Mouse (Mus musculus): ENCODE measurements around the gene Tmem51. TPM values are rescaled to one million over a fixed set of nuclear protein-coding genes. Genes with fewer than 3 reads are reported as not detected.
"Not testable (repeated sequence)": the region's sequence is repeated elsewhere in the genome, so short reads cannot be mapped to it uniquely, and the experiment has no call there.

Tmem51 gene
- polyA plus RNA-seq, 3 experiments from 2014 or later: 0.17 to 1.4 (median 0.50) TPM

DNA sequence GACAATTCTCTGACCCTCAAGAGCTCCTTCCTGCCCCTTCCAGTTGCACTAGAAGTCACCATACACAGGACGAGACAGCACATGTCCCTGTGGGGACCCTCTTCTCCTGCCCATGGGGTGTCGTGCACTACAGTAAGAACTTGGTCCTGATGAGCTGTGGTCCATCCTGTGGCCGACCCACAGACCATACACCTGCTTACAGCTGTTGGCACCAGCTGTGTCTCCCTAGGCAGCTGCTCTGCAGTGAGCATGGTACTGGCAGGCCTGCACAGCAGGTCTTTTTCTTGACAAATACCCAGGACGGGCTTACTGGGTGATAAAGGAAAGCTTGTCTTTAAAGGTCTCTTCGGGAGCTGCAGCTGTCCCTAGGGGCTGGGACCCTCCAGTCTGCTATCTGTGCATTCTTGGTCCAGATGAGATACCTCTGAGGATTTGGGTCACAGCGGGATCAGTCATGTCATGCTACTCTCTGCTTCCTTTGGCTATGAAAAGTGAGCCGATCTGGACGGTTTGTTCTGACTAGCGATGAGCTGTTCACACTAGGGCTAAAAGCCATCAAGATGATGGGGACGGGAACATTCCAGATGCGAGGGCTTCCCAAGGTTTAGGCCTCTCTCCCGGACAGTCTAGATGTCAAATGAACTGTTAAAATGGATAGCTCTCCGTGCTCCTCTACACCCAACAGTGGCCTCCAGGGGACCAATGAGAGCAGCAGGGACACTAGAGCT lies 24.8 kb downstream of the Tmem51 start:
- ATAC-seq: no peak

DNA sequence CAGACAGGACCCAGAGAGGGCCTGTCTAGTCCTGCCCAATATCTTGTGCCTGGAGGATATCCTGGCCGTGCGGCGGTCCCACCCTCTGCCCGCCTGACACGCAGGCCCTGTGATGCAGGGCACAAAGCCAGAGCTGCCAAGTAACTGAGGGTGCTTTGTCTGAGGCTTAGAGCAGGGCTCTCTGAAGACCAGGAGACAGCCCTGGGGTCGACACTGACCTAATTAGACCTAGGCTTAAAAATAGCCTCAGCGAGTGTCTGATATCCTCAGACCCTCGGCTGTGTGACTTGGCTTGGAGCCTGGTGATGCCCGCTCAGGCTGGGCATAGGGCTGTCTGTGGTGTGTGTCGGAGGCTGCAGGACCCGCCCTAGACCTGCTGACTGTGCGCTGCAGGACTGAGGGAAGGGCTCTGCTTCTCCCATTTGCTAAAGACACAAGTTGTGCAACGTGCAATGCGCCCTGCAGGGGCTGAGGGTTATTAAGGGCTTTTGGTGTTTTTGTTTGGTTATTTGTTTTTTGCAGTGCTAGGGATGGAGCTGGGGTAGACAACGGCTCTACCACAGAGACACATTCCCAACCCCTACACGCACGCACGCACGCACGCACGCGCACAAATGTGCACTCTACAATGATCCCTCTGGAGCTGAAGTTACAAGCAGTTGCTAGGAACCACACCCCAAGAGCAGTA lies 26.4 kb downstream of the Tmem51 start:
- ATAC-seq: no peak

DNA sequence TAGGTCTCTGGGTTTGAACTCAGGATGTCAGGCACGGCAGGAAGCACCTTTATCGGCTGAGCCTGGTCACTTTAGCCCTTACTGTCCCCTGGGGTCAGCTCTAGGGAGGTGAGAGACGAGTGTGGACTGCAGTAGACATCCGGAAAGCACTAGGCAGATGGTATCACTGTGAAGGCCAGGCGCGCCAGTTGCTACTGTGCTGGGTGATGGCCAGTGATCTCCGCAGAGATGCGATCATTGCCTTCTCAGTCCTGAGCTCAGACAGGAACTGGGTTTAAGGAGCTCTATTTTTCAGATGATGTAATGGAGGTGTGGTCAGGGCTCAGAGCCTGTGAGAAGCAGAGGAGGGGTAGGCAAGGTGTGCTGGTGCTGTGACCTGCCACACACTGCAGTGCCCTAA lies 28.5 kb downstream of the Tmem51 start:
- no peak for ATAC-seq

DNA sequence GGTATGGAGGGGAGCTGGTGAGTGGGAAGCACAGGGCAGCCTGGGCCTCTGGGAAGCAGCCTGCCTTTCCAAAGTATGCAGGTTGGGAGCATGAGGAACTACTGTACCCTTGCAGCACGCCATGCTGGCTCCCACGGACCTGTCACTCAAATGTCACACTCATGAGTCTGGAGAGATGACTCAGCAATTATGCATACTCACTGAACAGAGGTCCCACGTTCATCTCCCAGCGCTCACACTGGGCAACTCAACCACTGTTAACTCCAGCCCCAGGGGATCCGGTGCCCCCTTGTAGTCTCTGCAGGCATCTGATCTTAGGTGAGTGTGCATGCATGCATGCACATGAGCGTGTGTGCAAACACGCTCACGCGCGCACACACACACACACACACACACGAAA lies 29.5 kb downstream of the Tmem51 start:
- no peak for ATAC-seq

DNA sequence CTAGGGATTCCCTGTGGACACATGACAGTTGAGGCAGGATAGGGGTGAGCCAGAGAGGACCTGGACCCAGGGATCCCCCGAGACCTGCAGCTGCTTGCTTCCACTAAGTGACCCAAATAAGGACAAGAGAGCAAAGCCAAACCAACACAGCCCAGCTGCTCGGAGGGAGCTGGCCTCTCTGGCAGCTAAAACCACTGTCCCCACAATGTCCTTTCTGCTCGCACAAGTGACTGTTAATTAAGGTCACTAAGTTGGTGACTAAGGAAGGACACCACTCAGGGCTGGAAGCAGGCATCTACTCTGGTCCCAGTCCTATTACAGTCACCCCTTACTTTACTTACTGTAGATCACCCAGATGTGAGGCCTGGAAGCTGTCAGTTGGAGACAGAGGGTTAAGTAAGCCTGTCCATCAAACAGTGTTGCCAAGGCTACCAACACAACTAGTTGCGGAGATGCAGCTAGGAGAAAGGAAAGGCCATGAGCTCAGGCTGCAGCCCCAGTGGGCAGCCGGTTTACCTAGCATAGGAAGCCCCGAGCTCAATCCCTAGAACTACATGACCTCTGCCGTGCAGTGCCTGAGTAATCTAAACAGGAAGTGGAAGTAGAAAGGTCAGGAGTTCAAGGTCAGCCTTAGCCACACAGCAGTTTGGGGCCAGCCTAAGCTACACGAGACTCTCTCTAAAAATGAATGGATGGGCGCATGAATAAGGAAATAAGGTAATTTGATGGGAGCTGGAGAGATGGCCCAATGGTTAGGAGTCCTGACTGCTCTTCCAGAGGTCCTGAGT lies 30.2 kb downstream of the Tmem51 start:
- no peak for ATAC-seq

DNA sequence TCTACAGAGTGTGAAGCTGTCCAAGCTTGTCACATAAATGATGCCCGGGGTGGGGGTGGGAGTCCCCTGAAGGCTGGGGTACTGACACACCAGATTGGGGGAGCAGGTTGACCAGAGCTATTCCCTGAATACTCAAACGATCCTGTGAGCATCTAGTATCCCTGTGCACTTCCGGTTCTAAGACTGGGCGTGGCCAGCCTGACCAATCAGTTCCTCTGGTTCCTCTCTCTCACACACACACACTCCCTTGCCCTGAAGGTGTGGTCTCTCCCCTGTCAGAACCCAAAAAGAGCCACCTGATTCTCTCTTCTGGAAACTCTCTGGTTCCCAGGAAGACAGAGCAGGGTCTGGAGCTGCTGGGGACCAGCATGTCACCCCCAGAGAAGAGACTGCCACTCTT lies 30.8 kb downstream of the Tmem51 start:
- no peak for ATAC-seq

DNA sequence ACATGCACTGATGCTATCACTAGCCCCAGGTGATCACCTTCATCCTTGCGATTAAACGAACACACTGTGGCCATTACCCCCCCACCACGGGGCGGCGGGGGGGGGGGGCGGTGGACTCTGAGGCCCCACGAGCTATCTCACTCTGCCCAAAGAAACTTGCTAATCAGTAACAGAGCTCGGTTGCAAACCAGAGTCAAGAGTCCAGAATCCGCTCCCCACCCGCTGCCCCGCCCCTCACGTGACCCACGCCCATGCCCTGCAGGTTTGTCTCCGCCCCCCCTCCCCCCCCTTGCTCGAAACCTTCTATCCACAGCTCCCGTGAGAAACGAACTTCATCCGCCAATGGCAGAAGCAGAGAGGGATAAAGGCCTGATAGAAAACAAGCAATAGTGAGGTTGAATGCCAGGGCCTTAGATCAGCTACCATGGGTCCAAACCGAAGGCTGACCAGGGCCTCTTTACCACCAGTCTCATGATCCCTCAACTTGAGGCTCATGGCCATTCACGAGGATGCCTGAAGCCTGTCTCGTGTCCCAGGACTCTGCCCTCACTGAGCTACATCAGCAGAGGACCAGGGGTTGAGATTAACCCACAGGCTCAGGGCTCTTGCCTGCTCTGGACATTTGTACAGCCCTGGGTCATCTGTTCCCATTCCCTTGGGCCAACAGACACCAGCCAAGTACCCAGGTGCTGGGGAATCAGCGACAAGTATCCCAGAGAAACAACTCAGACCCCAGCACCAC lies 31.5 kb downstream of the Tmem51 start:
- ATAC-seq: no peak

DNA sequence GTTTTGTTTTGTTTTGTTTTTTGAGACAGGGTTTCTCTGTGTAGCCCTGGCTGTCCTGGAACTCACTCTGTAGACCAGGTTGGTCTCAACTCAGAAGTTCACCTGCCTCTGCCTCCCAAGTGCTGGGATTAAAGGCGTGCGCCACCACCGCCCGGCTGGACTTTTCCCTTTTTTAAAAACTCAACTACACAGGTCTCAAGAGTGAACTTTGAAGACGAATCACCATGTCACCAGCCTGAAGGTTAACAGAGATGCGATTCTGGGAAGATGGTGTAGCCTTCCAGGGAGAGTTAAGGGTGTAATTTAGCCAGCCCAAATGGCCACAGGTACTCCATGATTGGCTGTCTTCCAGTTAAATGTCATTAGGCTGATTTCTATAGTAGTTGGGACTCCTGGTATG lies 32.2 kb downstream of the Tmem51 start:
- not testable (repeated sequence) for ATAC-seq

DNA sequence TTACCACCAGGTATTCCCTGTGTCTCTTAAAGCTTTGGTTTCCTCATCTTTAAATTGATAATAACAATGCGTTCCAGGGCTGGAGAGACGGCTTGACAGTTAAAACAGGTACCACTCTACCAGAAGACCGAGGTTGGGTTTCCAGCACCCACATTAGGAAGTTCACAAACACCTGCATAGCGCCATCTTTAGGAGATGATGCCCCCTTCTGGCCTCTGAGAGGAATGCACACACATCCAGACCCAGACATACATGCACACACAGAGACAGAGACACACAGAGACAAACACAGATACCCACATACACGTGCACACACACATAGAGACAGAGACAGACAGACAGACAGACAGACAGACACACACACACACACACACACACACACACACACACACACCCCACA lies 34.1 kb downstream of the Tmem51 start:
- ATAC-seq: no peak

DNA sequence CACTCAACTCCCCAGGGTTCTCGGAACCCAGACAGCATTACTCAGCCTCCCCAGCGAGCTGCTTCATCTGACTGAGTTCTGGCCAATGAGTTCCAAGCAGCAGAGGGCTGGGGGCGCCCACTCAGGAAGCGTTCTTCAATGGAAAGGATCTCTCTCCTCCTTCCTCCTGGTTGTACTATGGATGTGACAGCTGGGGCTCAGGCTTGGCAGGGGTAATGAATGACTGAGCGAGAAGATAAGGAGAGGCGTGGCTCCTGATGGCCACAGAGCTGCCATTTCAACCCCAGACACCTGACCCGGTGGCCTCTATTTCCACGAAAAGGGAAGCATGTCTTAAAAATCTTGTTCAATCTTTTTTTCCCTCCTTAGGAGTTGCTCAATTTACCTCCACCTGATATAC lies 35.7 kb downstream of the Tmem51 start:
- no peak for ATAC-seq

DNA sequence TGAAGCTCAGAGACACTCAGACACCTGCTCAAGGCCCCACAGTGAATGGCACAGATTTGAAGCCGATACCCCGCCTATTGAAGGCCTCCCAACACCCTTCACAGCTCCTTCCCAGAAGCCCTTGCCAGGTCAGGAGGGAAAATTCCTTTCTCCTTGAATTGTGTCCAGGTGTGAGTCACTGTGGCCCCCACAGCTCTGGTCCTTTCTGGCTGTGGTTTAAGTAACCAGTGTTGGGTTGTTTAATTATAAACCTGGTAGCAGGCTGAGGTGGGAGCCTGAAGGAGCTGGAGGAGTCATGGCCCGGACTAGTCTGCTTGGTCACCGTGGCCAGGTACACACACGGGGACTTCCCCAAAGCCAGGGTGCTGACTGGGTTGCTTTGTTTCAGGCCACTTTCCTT lies 37.1 kb downstream of the Tmem51 start:
- ATAC-seq: no peak

DNA sequence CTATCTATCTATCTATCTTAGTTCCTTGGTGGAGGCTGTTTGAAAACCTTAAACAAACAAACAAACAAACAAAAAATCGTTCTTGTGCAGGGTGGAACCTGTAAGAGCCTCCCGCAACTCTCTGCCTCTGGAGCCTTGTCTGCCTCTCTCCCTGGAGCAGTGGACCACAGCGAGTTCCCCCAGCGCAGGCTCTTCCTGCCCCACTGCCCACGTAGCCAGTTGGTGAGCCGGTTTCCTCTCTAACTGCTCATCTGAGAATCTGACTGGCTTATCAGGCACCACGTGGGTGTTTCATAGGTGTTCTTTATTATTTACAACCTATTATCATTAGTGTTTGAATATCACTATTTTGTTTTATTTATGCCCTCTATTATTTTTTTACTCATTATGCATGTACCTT lies 37.6 kb downstream of the Tmem51 start:
- no peak for ATAC-seq

DNA sequence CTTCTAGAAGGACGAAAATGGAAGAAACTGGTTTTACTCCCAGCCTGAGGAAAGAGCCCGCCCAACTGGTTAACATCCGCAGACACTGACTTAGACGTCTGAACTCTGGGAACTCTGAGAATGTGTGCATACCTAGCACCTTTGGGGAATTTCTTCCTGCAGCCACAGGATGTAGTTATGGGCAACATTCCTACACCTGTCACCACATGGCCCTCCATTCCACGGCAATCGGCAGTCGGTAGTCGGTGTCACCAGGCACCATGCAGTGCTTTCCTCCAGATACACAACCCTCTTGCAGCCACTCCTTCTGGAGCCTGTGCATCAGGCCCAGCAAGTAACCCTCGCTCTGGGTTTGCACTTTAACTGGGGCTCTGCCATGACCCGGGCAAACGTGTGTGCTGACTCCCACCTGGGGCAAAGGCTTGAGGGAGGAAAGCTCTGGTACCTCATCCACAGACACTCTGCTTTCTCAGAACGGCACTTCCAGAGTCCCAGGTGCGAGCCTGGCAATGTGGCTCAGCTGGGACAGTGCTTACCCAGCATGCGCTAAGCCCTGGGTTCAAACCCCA lies 38.4 kb downstream of the Tmem51 start:
- ATAC-seq: no peak

DNA sequence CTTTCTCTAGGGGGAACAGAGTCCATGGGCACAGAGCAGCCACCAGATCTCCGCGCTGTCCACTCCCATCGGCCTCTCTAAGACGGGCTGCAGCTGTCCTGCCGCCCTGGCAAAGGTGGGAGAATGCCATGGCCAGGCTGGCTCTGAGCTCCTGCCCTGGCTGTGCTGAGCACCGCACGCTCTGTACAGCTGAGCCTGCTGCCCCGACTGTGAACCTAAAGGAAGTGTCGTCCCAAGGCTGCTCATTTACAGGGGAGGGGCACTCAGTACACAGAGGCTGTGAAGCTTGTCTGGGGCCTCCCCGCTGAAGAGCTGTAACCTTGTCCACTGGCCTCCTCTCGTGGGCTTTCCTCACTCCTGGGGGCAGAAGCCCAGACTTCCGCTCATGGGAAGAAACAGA lies 39.7 kb downstream of the Tmem51 start:
- no peak for ATAC-seq

DNA sequence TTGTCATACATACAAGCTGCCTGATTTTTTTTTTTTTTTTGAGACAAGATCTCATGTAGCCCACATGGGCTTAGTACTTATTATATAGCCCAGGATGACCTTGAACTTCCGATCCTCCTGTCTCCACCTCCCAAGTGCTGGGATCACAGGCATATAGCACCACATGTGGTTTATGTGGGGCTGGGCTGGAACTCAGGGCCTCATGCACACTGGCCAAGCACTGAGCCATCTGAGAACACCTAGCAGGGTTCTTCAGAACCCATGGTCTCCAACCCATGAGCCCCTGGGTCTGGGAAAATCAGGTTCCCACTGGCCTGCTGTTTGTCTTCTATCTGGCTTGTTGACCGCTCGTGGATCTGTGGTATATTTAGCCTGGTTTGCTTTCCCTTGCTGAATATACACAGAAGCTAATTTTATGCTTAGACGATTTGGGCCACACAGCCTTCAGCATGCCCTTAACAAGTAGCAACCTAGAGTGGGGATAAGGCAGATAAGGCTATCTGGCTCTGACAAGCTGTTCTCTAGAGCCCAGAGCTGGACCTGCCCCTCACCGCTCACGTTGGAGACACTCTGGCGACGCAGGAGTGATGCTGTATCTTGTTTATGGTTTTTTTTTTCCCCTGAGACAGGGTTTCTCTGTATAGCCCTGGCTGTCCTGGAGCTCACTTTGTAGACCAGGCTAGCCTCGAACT lies 44.3 kb downstream of the Tmem51 start:
- ATAC-seq: no peak

DNA sequence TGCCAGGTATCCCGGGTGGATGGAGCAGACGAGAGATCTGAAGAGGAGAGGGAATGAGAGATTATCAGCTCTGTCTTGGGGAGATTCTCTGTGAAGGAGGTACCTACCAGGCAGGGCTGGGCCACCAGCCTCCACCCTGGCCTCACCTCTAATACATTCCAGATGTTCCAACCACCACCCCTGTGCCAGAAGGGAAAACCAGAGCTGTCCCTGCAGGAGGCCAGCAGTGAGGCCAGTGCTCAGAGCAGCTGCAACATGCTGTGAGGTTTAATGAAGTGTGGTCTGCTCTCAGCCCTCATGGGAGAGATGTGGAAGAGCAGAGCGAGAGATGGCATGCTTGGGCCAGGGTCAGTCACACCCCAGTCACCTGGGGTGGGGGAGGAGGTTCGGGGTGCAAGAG lies 46.2 kb downstream of the Tmem51 start:
- no peak for ATAC-seq

DNA sequence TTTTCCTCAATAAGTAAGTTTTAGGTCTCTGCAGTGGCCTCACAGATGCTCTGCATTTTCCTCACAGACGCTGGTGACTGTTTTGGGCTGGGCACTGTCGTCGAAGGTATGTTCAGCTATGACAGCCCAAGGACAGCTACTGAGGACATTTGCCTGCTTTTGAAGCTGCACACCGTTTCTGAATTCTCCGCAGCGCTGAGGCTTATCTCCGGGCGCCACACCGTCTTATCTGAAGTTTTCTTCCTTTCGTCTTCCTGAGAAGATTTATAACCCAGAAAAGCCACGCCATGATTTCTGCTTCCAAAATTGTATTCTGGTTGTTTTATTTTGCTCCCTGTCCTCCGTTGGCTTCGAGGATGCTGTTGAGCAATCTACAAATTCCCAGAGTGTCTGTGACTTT lies 55.6 kb downstream of the Tmem51 start:
- no peak for ATAC-seq

DNA sequence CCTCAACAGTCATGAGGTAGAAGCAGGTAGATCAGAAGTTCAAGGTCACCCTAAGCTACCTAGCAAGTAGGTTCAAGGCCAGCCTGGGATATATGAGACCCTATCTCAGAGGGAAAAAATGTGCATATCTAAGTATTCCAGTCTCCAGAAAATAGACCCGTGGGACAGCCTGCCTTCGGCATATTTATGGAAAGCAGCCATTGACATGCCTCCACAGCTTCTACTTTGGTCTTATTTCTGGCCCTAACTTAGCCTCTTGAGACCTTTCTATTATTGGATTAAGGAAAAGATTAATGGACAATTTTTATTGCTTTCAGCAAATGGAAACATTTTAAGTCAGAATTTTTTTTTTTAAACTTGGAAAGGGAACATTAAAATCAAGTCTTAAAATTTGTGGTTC lies 57.1 kb downstream of the Tmem51 start:
- ATAC-seq: no peak

DNA sequence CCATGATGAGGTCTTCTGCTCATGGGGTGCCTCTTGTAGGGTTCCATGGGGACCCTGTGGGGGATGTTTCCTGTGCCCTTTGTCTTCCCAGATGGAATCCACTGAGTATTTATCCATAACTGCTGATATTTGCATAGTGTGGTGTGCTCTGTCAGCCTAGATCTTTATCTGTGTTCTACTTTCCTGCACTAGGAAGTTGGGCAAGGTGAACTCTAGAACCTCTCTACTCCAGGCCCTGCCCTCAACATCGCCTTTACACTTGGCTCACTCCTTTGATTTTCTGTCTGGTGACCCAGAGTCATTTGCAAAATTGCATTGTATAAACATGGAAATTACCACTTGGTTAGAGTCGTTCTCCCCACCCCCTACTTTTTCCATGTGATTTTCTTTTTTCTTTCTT lies 59.6 kb downstream of the Tmem51 start:
- ATAC-seq: no peak

DNA sequence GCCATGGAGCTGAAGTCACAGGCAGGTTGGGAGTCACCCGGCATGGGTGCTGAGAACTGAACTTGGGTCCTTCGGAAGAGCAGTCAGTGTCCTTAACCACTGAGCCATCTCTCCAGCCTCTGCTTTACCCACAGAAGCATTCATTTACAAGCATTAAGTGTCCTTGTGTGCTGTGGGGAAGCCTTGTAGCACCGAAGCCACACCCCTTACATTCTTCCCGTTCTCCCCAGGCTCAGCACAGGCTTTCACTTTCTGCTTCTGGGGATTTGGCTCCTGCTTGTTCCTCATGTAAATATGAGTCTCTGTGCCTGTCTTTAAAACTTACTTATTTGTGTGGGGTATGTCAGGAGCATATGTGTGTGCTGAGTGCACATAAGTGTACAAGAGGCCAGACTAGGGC lies 60.9 kb downstream of the Tmem51 start:
- ATAC-seq: no peak

DNA sequence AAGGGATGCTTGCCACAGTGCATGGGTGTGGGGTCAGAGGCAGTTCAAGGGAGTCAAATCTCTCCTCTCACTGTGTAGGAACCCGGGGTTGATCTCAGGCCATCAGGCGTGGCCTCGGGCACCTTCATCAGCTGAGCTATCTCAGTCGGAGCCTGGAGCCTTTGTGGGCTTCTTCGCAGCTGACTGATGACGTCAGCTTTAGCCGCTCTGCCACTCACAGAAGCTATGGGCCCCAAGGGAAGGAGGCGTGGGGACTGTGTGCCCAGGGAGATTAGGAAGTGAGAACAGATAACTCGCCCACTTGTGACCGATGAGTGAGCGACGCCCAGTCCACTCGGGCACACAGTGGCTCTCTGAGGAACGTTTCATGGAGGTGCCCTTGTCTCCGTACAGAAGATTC lies 66.4 kb downstream of the Tmem51 start:
- no peak for ATAC-seq

All from inflammation-experienced regulatory T-cells, adult 6 months (primary cell).